Mouse (Mus musculus) ES-Bruce4 (cell line): ENCODE data around the gene Rnf43.

Experiments used
- CTCF ChIP-seq: IDR thresholded peaks from one replicate; pipeline ENCODE4 v1.8.1; 2011; ENCODE audit warnings: low read depth, low read length
- EP300 ChIP-seq: IDR thresholded peaks from 2 replicates; pipeline ENCODE4 v1.6.1; 2011; ENCODE audit warnings: low read depth, low read length; ENCODE audit not compliant: insufficient read depth
- POLR2A ChIP-seq: IDR thresholded peaks from one replicate; pipeline ENCODE4 v1.8.1; 2011; ENCODE audit warnings: low read length; ENCODE audit not compliant: insufficient read depth

- TF ChIP-seq POLR2A (no peak), EP300 (no peak), CTCF (no peak)
Observed at GRCm38 (mm10) chr11:87678976-87679375, 16.5 kb downstream of the Rnf43 start.
